In genomic region chr4:120144343-120144742, GRCm38 (mm10) we compare ENCODE assay signal across 12 mouse cellular contexts. TPM values are rescaled to one million over a fixed set of nuclear protein-coding genes. Genes with fewer than 3 reads are reported as not detected.
A peak's percentile ranks its signal among the peaks of the same experiment; 100 is the strongest.
DNase-seq lines count a peak whose midpoint lies in the region; ATAC-seq lines count a peak whose summit lies in the region.
"Had no signal": no experiment of that assay in that cellular context is flagged by ENCODE, and none has a peak within 500 bp of the region (broad histone marks: within the 10 kb centered on the region; RNA-seq: fewer than 3 reads in every experiment).

No protein-coding gene starts in this region.

- ATAC-seq in frontal cortex, adult (ENCODE audit: low TSS enrichment) = peak; percentile 45
- ATAC-seq: liver, embryonic 12.5 days; midbrain, embryonic 13.5 days had no signal

- no peak for DNase-seq in frontal cortex, postnatal 25 days (ENCODE audit: low spot score in 2 of 2)
- DNase-seq in right cerebral cortex, postnatal 36 days (ENCODE audit: low spot score in 2 of 2) = peak; percentile 38 to 41
- DNase-seq in right cerebral cortex, postnatal 14 days = no peak
- peak; percentile 73 for DNase-seq in gastrocnemius, postnatal 25 days
- DNase-seq in skeletal muscle tissue, adult 2 months (ENCODE audit: low read depth, low spot score) = peak; percentile 64
- no peak for DNase-seq in ovary, adult 18-20 months (ENCODE audit: low spot score)
- no peak for DNase-seq in kidney, postnatal 10 days
- DNase-seq: adrenal gland, postnatal 10 days; thymus, postnatal 36 days had no signal

RNA-seq across cellular contexts. Expression of gene Edn2, which starts 16.7 kb away (rescaled TPM):
- not detected for total RNA-seq in gastrocnemius, postnatal 25 days (2021)
- total RNA-seq: adrenal gland, postnatal 10 days had no signal

Comparison
In these comparisons a context has a peak if more than half of its experiments do, and no peak if none do; other contexts are left out.
1. DNase-seq: peak in right cerebral cortex, postnatal 36 days (2 of 2), gastrocnemius, postnatal 25 days (single experiment) and skeletal muscle tissue, adult 2 months (single experiment); none in frontal cortex, postnatal 25 days (0 of 2), right cerebral cortex, postnatal 14 days (single experiment), ovary, adult 18-20 months (single experiment) and kidney, postnatal 10 days (single experiment).